Mouse (Mus musculus): ENCODE results near the gene Rap1gap.

- TF ChIP-seq CTCF (IDR thresholded peaks at IDR 0.05; ENCODE audit: low read depth) (no peak), EP300 (IDR thresholded peaks at IDR 0.05; ENCODE audit: low read depth) (no peak)
Observed at GRCm38 (mm10) chr4:137631596-137631995, 32.9 kb upstream of the Rap1gap start.

Data from liver, embryonic 14.5 days (tissue).